Mouse (Mus musculus) erythroblast, adult 5-6 weeks (primary cell): ENCODE data around the gene R3hcc1l. TPM values are rescaled to one million over a fixed set of nuclear protein-coding genes. Genes with fewer than 3 reads are reported as not detected.

Experiments
- ATAC-seq: replicated peaks from 2 replicates; pipeline ENCODE4 v1.8.0; 2016; ENCODE audit warnings: moderate number of reproducible peaks, mild to moderate bottlenecking, moderate TSS enrichment, inconsistent platforms; ENCODE audit not compliant: poor library complexity, low FRiP score, severe bottlenecking
- total RNA-seq, 2 experiments: library from RNA; stranded (forward) in 1 of 2; stranded (reverse) in 1 of 2; fragments of 150-400 nt in 1 of 2; fragments of 200-764, 138-1000 nt in 1 of 2; gene quantifications; 2 replicates each; pipeline versions ENCODE4 v1.2.3 to v1.2.4; 2015 to 2017; ENCODE audit warnings: low replicate concordance in 2 of 2

Gene R3hcc1l
- total RNA-seq, 2 experiments from 2014 or later, result 13.1 to 18.5 TPM

DNA sequence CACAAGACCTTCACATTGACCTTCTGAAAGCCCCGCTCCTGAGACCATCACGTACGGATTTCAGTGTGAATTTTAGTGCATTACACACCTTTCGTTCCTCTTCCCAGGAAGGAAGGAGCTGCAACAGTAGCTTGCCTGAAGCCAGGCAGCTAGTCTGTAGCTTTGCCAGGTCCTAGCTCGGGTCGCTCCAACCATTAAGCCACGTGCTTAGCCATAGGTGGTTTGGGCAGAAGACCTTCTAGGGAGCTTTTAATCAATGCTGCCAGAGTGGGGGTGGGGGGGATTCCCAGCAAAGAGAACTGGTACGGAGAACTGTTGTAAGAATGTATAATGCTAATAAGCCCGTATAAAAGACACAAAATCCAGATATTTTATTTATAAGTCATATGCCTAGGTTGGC lies 121.7 kb downstream of the R3hcc1l start:
- ATAC-seq, result no peak

Other genes with a start within 250 kb of the R3hcc1l start
- not detected in 2 replicates for gene Crtac1, start 87.0 kb upstream of the R3hcc1l start, total RNA-seq (2015; ENCODE audit: low replicate concordance)
- not detected in 2 replicates for gene Crtac1, start 87.0 kb upstream of the R3hcc1l start, total RNA-seq (2017; ENCODE audit: low replicate concordance)
- not detected in 2 replicates for gene Loxl4, start 94.1 kb downstream of the R3hcc1l start, total RNA-seq (2015; ENCODE audit: low replicate concordance)
- gene Loxl4, start 94.1 kb downstream of the R3hcc1l start, total RNA-seq (2017; ENCODE audit: low replicate concordance), result not detected in 2 replicates
- 1.9 TPM in 1 of 2 replicates, not detected in the other for gene Pyroxd2, start 234.0 kb downstream of the R3hcc1l start, total RNA-seq (2015; ENCODE audit: low replicate concordance)
- 0.17 and 1.5 TPM in 2 replicates for gene Pyroxd2, start 234.0 kb downstream of the R3hcc1l start, total RNA-seq (2017; ENCODE audit: low replicate concordance)